Mouse (Mus musculus): ENCODE measurements around the gene Zc3hav1l. TPM values are rescaled to one million over a fixed set of nuclear protein-coding genes. Genes with fewer than 3 reads are reported as not detected.

Zc3hav1l gene
- 8.2 and 8.7 TPM in 2 replicates for polyA plus RNA-seq (2015; fragmentation: Nextera tagmentation; extraction: Ambion mirVana)

DNA sequence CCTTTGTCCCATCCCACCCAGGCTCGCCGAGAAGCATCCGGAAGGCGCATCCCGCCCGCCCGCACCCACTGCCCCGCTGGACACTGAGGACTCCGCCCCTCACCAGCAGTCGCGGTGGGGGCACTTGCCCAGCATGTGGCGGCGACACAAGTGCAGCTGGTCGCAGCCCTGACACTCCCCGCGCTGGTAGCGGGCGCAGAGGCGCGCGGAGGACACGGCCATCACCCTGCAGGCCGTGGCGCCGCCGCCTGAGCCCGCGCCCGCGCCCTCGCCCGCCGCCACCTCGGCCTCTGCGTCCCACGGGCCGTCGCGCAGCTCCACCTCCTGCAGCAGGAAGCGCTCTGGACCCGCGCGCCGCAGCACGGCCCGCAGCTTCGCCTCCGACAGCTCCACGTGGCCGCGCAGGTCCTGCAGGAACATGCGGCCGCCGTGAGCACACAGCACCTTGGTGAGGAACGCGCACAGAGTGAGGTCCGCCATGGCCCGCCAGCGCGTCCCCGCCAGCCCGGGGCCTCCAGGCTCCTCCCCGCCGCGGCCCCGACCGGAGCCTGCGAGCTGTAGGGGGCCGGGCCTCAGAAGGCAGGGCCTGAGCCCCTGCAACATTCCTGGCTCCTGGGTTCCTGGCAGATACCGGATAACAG is at the start of gene Zc3hav1l:
TSS of gene Zc3hav1l (minus strand) at position 499 of the 641 bp plus-strand sequence.
- H3K4me3 ChIP-seq = peak within 1 kb of the TSS; percentile 83
- no peaks in the 10 kb centered on the region for H3K9me3 ChIP-seq (replicated peaks)
- peak; percentile 97 for ATAC-seq
- peak within 1 kb of the TSS; percentile 96 for H3K9ac ChIP-seq
- peaks cover 27% of the 10 kb centered on the region for H3K36me3 ChIP-seq (ENCODE audit: poor library complexity, severe bottlenecking)
- peak within 1 kb of the TSS; percentile 68 for H3K4me2 ChIP-seq
- no peaks in the 10 kb centered on the region for H3K27me3 ChIP-seq
- peak within 1 kb of the TSS; percentile 89 for H3K27ac ChIP-seq
- peaks cover 12% of the 10 kb centered on the region for H3K4me1 ChIP-seq
- WGBS = under 1% methylated on average over 59 of the region's 70 CpGs

DNA sequence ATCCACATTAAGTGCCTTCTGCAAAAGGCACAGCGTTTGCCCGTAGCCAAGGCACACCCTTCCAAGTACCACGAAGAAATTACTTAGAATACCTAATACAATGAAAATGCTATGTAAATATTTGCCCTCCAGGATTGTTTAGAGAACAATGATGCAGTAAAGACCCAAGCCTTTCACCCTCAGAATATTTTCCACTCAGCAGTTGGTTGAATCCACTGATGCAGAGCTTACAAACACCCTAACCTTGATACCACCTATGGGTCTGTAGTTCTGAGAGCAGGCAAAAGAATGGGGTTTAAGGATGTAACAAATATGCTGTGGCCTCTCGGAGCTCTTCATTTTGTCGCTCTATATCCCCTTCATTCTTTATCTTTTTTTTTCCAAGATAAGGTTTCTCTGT is 48.8 kb upstream of the Zc3hav1l start:
- H3K9ac ChIP-seq = no peak overlapping the region
- H3K4me3 ChIP-seq = no peak overlapping the region
- no peak for ATAC-seq
- H3K27me3 ChIP-seq = peaks cover 33% of the 10 kb centered on the region
- no peak overlapping the region for H3K27ac ChIP-seq
- no peaks in the 10 kb centered on the region for H3K9me3 ChIP-seq (replicated peaks)
- 80% methylated on average over 5 of the region's 5 CpGs for WGBS
- H3K4me2 ChIP-seq = no peak overlapping the region
- H3K4me1 ChIP-seq = no peaks in the 10 kb centered on the region
- no peaks in the 10 kb centered on the region for H3K36me3 ChIP-seq (ENCODE audit: poor library complexity, severe bottlenecking)

GRCm38 (mm10) chr6:38345796-38346195 is 46.7 kb upstream of the Zc3hav1l start:
- Histone ChIP-seq H3K36me3 (ENCODE audit: poor library complexity, severe bottlenecking) (no peaks in the 10 kb centered on the region), H3K27ac (no peak overlapping the region), H3K9ac (no peak overlapping the region), H3K4me3 (no peak overlapping the region), H3K4me2 (no peak overlapping the region), H3K27me3 (peaks cover 15% of the 10 kb centered on the region), H3K9me3 (replicated peaks) (no peaks in the 10 kb centered on the region), H3K4me1 (no peaks in the 10 kb centered on the region)
- 64% methylated on average over 7 of the region's 7 CpGs for WGBS
- no peak for ATAC-seq

DNA sequence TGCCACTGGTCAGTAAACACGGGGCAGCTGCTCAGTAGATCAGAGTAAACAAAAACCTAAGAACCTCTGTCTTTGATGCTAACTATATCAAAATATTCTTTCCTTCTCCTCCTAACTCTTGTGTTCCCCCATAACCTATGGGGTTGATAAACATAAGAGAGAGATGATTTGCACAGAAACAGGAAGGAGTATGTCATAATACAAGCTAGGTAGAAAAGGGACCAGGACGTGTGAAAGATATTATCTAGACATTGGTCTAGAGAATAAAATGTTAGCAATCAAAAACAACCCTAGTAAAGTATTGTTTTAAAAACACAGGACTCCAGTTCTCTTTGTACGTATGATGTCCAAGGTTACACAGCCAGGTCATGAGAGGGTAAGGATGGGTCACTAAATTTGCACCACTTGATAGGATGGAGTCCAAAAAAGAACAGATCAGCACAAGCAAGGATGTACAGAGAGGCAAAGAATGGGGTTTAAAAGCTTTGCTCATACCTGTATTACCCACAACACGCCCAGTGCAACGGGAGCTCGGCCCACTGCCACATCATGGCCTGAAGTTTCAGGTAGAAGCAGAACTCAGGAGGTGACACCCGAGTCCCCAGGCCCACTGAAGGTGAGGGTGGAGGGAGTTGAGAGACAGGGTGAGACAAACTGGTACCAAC is 45.1 kb upstream of the Zc3hav1l start:
- 84% methylated on average over 7 of the region's 7 CpGs for WGBS
- Histone ChIP-seq H3K36me3 (ENCODE audit: poor library complexity, severe bottlenecking) (no peaks in the 10 kb centered on the region), H3K4me1 (no peaks in the 10 kb centered on the region), H3K4me2 (no peak overlapping the region), H3K4me3 (no peak overlapping the region), H3K9me3 (replicated peaks) (no peaks in the 10 kb centered on the region), H3K27ac (no peak overlapping the region), H3K27me3 (no peaks in the 10 kb centered on the region), H3K9ac (no peak overlapping the region)
- no peak for ATAC-seq

DNA sequence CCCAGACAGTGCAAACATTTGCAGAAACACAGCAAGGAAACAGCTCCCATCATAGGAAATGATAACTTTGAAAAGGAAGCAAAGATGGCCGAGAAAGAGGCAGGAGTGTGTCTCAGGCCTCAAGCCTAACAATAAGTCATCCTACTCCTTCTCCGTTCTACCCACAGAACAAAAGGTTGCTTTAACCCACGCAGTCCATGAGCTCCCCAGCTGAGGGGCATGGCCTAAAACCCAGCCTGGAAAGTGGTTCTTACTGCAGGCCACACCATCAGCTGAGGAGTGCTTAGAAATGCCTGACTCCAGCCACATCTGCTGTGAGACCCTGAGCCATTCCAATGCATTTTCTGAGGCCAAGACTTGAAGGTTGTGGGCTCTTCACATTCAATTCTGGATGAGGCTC is 44.5 kb upstream of the Zc3hav1l start:
- H3K4me2 ChIP-seq = no peak overlapping the region
- H3K4me1 ChIP-seq = no peaks in the 10 kb centered on the region
- WGBS = 55% methylated on average over 3 of the region's 3 CpGs
- no peaks in the 10 kb centered on the region for H3K9me3 ChIP-seq (replicated peaks)
- ATAC-seq = no peak
- no peak overlapping the region for H3K4me3 ChIP-seq
- H3K36me3 ChIP-seq (ENCODE audit: poor library complexity, severe bottlenecking) = no peaks in the 10 kb centered on the region
- no peak overlapping the region for H3K9ac ChIP-seq
- no peaks in the 10 kb centered on the region for H3K27me3 ChIP-seq
- no peak overlapping the region for H3K27ac ChIP-seq

GRCm38 (mm10) chr6:38342666-38342992 is 43.6 kb upstream of the Zc3hav1l start:
- no peaks in the 10 kb centered on the region for H3K9me3 ChIP-seq (replicated peaks)
- H3K27ac ChIP-seq = no peak overlapping the region
- 85% methylated on average over 8 of the region's 8 CpGs for WGBS
- H3K4me2 ChIP-seq = no peak overlapping the region
- H3K4me3 ChIP-seq = no peak overlapping the region
- H3K27me3 ChIP-seq = no peaks in the 10 kb centered on the region
- H3K4me1 ChIP-seq = no peaks in the 10 kb centered on the region
- no peak overlapping the region for H3K9ac ChIP-seq
- no peak for ATAC-seq
- H3K36me3 ChIP-seq (ENCODE audit: poor library complexity, severe bottlenecking) = no peaks in the 10 kb centered on the region

GRCm38 (mm10) chr6:38341751-38342665 is 42.9 kb upstream of the Zc3hav1l start:
- Histone ChIP-seq H3K4me2 (no peak overlapping the region), H3K27me3 (no peaks in the 10 kb centered on the region), H3K9me3 (replicated peaks) (no peaks in the 10 kb centered on the region), H3K36me3 (ENCODE audit: poor library complexity, severe bottlenecking) (no peaks in the 10 kb centered on the region), H3K27ac (no peak overlapping the region), H3K4me3 (no peak overlapping the region), H3K9ac (no peak overlapping the region), H3K4me1 (no peaks in the 10 kb centered on the region)
- WGBS = 79% methylated on average over 11 of the region's 11 CpGs
- no peak for ATAC-seq

- ATAC-seq = no peak
- Histone ChIP-seq H3K4me2 (no peak overlapping the region), H3K27me3 (no peaks in the 10 kb centered on the region), H3K9ac (no peak overlapping the region), H3K9me3 (replicated peaks) (no peaks in the 10 kb centered on the region), H3K4me3 (no peak overlapping the region), H3K36me3 (ENCODE audit: poor library complexity, severe bottlenecking) (no peaks in the 10 kb centered on the region), H3K27ac (no peak overlapping the region), H3K4me1 (no peaks in the 10 kb centered on the region)
- 63% methylated on average over 2 of the region's 2 CpGs for WGBS
These were observed 40.0 kb upstream of the Zc3hav1l start for GRCm38 (mm10) chr6:38339078-38339477.

GRCm38 (mm10) chr6:38337951-38338350 is 38.9 kb upstream of the Zc3hav1l start:
- Histone ChIP-seq H3K27me3 (no peaks in the 10 kb centered on the region), H3K4me3 (no peak overlapping the region), H3K36me3 (ENCODE audit: poor library complexity, severe bottlenecking) (no peaks in the 10 kb centered on the region), H3K27ac (no peak overlapping the region), H3K4me1 (no peaks in the 10 kb centered on the region), H3K4me2 (no peak overlapping the region), H3K9me3 (replicated peaks) (no peaks in the 10 kb centered on the region), H3K9ac (no peak overlapping the region)
- 86% methylated on average over 6 of the region's 6 CpGs for WGBS
- ATAC-seq = no peak

- no peaks in the 10 kb centered on the region for H3K36me3 ChIP-seq (ENCODE audit: poor library complexity, severe bottlenecking)
- ATAC-seq = no peak
- H3K27me3 ChIP-seq = no peaks in the 10 kb centered on the region
- WGBS = 89% methylated on average over 4 of the region's 4 CpGs
- H3K4me1 ChIP-seq = no peaks in the 10 kb centered on the region
- H3K4me2 ChIP-seq = no peak overlapping the region
- no peak overlapping the region for H3K4me3 ChIP-seq
- H3K27ac ChIP-seq = no peak overlapping the region
- no peak overlapping the region for H3K9ac ChIP-seq
- no peaks in the 10 kb centered on the region for H3K9me3 ChIP-seq (replicated peaks)
These were observed 38.2 kb upstream of the Zc3hav1l start for GRCm38 (mm10) chr6:38337166-38337705.

DNA sequence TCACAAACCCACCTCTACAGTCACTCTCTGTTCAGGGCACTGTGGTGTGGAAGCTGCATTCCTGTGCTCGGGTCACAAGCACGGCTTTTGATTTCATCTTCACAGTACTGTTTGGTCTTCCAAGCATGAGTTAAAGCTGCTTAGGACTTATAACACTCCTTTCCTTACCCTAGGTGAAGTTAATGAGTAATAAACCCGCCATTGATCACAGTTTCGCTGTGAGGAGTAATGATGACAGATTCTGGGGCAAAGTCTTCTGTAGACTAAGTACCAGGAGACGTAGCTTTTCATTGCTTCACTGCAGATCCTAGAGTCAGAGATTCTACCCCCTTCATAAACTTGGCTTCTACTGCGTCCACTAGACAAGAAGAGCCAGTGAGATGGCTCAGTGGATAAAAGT is 36.2 kb upstream of the Zc3hav1l start:
- 91% methylated on average over 6 of the region's 6 CpGs for WGBS
- H3K9me3 ChIP-seq (replicated peaks) = no peaks in the 10 kb centered on the region
- H3K9ac ChIP-seq = no peak overlapping the region
- ATAC-seq = no peak
- H3K4me3 ChIP-seq = no peak overlapping the region
- H3K27ac ChIP-seq = no peak overlapping the region
- no peaks in the 10 kb centered on the region for H3K4me1 ChIP-seq
- H3K36me3 ChIP-seq (ENCODE audit: poor library complexity, severe bottlenecking) = no peaks in the 10 kb centered on the region
- no peak overlapping the region for H3K4me2 ChIP-seq
- H3K27me3 ChIP-seq = no peaks in the 10 kb centered on the region

- ATAC-seq = peak; percentile 75
- H3K36me3 ChIP-seq (ENCODE audit: poor library complexity, severe bottlenecking) = no peaks in the 10 kb centered on the region
- 20% methylated on average over 4 of the region's 4 CpGs for WGBS
- H3K4me3 ChIP-seq = no peak overlapping the region
- H3K4me1 ChIP-seq = no peaks in the 10 kb centered on the region
- H3K27me3 ChIP-seq = no peaks in the 10 kb centered on the region
- no peak overlapping the region for H3K9ac ChIP-seq
- no peaks in the 10 kb centered on the region for H3K9me3 ChIP-seq (replicated peaks)
- H3K4me2 ChIP-seq = no peak overlapping the region
- H3K27ac ChIP-seq = no peak overlapping the region
These were observed 27.5 kb upstream of the Zc3hav1l start for GRCm38 (mm10) chr6:38326596-38326995.

All from forebrain, embryonic 13.5 days (tissue).